Mouse (Mus musculus): Measurements from ENCODE around the gene Plekhh2. TPM values are rescaled to one million over a fixed set of nuclear protein-coding genes. Genes with fewer than 3 reads are reported as not detected.

Gene Plekhh2
- polyA plus RNA-seq, 1 experiment, result 4.9 TPM

- TF ChIP-seq POLR2A (IDR thresholded peaks at IDR 0.05; ENCODE audit: borderline replicate concordance, extremely low read depth, insufficient read depth, insufficient read length, poor library complexity, severe bottlenecking) (no peak), CTCF (IDR thresholded peaks at IDR 0.05; ENCODE audit: borderline replicate concordance, extremely low read depth, insufficient read depth, insufficient read length) (no peak)
- DNase-seq (ENCODE audit: low read depth), result no peak
These were observed 134.8 kb downstream of the Plekhh2 start for GRCm38 (mm10) chr17:84646477-84646876.

GRCm38 (mm10) chr17:84647630-84648029, 135.9 kb downstream of the Plekhh2 start:
- no peak for DNase-seq (ENCODE audit: low read depth)
- TF ChIP-seq POLR2A (IDR thresholded peaks at IDR 0.05; ENCODE audit: borderline replicate concordance, extremely low read depth, insufficient read depth, insufficient read length, poor library complexity, severe bottlenecking) (no peak), CTCF (IDR thresholded peaks at IDR 0.05; ENCODE audit: borderline replicate concordance, extremely low read depth, insufficient read depth, insufficient read length) (no peak)

- DNase-seq (ENCODE audit: low read depth), result no peak
- TF ChIP-seq POLR2A (IDR thresholded peaks at IDR 0.05; ENCODE audit: borderline replicate concordance, extremely low read depth, insufficient read depth, insufficient read length, poor library complexity, severe bottlenecking) (no peak), CTCF (IDR thresholded peaks at IDR 0.05; ENCODE audit: borderline replicate concordance, extremely low read depth, insufficient read depth, insufficient read length) (no peak)
These were observed 138.8 kb downstream of the Plekhh2 start for GRCm38 (mm10) chr17:84650302-84651017.

DNA sequence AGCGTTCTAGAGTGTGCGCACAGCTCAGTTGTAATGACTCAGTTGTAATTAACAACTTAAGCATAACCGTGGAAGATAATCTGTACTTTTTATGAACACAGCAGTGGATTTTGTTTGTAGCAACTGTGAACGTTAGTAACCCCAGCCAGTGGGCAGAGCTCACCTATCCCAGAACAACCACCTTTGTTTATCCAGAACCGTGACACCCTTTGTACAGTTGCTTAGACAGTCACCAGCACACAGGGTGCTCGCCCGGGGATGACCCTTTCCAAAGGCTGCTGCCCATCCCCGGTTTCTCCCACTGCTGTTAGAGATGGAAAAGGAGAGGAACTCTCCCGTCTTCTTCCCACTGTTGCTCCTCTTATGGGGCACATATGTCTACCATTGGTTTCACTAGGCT, 141.8 kb downstream of the Plekhh2 start:
- DNase-seq (ENCODE audit: low read depth), result no peak
- TF ChIP-seq POLR2A (IDR thresholded peaks at IDR 0.05; ENCODE audit: borderline replicate concordance, extremely low read depth, insufficient read depth, insufficient read length, poor library complexity, severe bottlenecking) (no peak), CTCF (IDR thresholded peaks at IDR 0.05; ENCODE audit: borderline replicate concordance, extremely low read depth, insufficient read depth, insufficient read length) (no peak)

GRCm38 (mm10) chr17:84656205-84656604, 144.5 kb downstream of the Plekhh2 start:
- DNase-seq (ENCODE audit: low read depth), result no peak
- TF ChIP-seq CTCF (IDR thresholded peaks at IDR 0.05; ENCODE audit: borderline replicate concordance, extremely low read depth, insufficient read depth, insufficient read length) (no peak), POLR2A (IDR thresholded peaks at IDR 0.05; ENCODE audit: borderline replicate concordance, extremely low read depth, insufficient read depth, insufficient read length, poor library complexity, severe bottlenecking) (no peak)

DNA sequence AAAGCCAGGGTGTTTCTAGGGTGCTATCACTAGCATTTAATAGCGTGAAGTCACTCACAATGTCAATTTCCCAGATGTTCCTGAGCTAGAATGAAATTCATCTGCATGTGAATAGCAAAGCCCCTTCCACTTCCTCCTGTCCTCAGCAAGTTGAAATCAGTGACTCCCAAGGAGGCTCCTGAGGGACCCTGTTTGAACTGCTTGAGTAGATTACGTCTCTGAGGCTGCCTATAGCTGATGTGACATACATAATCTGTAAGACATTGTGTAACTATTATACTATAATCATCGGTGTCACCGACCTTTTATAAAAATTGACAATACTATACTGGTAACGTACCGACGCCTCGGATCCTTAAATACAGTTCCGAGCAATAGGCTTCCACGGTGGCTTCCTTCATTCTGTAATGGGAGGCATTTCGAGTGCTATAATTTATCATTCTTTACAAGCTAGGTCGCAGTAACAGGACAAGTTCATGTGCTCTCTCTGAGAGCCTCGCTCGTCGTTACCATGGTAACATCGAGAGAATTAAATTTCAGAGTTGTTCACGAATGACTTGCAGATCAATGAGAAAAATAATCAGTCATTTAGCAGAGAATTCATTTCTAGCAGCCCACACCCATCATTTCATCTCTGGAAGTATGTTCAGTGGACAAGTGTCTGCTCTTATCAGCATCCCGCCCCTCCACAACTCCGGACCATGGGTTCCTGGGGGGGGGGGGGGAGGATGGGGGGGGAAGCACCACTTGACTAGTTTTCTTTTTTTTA, 145.1 kb downstream of the Plekhh2 start:
- TF ChIP-seq POLR2A (IDR thresholded peaks at IDR 0.05; ENCODE audit: borderline replicate concordance, extremely low read depth, insufficient read depth, insufficient read length, poor library complexity, severe bottlenecking) (no peak), CTCF (IDR thresholded peaks at IDR 0.05; ENCODE audit: borderline replicate concordance, extremely low read depth, insufficient read depth, insufficient read length) (no peak)
- DNase-seq (ENCODE audit: low read depth), result peak; percentile 73

GRCm38 (mm10) chr17:84657422-84657732, 145.7 kb downstream of the Plekhh2 start:
- no peak for DNase-seq (ENCODE audit: low read depth)
- no peak for TF ChIP-seq POLR2A (IDR thresholded peaks at IDR 0.05; ENCODE audit: borderline replicate concordance, extremely low read depth, insufficient read depth, insufficient read length, poor library complexity, severe bottlenecking)
- no peak for TF ChIP-seq CTCF (IDR thresholded peaks at IDR 0.05; ENCODE audit: borderline replicate concordance, extremely low read depth, insufficient read depth, insufficient read length)

DNA sequence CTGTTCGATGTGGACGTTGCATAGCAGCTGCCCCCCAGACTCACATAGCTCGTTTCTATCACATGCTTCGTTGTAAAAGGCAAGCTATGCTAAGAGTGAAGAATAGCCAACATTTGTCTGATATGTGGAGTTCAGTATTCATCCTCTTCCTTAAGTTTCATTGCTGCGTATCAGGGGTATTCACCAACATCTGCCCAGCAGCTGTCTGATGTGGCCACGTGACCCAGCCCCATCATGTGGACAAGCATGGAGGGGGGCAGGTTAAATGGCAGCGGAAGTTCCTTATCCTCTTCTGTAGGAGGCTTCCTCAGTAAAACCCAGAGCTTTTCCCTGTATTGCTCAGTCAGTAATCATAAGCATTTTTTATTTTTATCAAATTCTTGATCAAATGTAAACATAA, 146.1 kb downstream of the Plekhh2 start:
- DNase-seq (ENCODE audit: low read depth), result no peak
- TF ChIP-seq CTCF (IDR thresholded peaks at IDR 0.05; ENCODE audit: borderline replicate concordance, extremely low read depth, insufficient read depth, insufficient read length) (no peak), POLR2A (IDR thresholded peaks at IDR 0.05; ENCODE audit: borderline replicate concordance, extremely low read depth, insufficient read depth, insufficient read length, poor library complexity, severe bottlenecking) (no peak)

- DNase-seq (ENCODE audit: low read depth), result no peak
- TF ChIP-seq CTCF (IDR thresholded peaks at IDR 0.05; ENCODE audit: borderline replicate concordance, extremely low read depth, insufficient read depth, insufficient read length) (no peak), POLR2A (IDR thresholded peaks at IDR 0.05; ENCODE audit: borderline replicate concordance, extremely low read depth, insufficient read depth, insufficient read length, poor library complexity, severe bottlenecking) (no peak)
These were observed 146.5 kb downstream of the Plekhh2 start for GRCm38 (mm10) chr17:84658195-84658594.

- TF ChIP-seq CTCF (IDR thresholded peaks at IDR 0.05; ENCODE audit: borderline replicate concordance, extremely low read depth, insufficient read depth, insufficient read length), result no peak
- TF ChIP-seq POLR2A (IDR thresholded peaks at IDR 0.05; ENCODE audit: borderline replicate concordance, extremely low read depth, insufficient read depth, insufficient read length, poor library complexity, severe bottlenecking), result no peak
These were observed 147.3 kb downstream of the Plekhh2 start for GRCm38 (mm10) chr17:84658951-84659350.

GRCm38 (mm10) chr17:84665053-84665452, 153.4 kb downstream of the Plekhh2 start:
- no peak for TF ChIP-seq CTCF (IDR thresholded peaks at IDR 0.05; ENCODE audit: borderline replicate concordance, extremely low read depth, insufficient read depth, insufficient read length)
- no peak for TF ChIP-seq POLR2A (IDR thresholded peaks at IDR 0.05; ENCODE audit: borderline replicate concordance, extremely low read depth, insufficient read depth, insufficient read length, poor library complexity, severe bottlenecking)
- DNase-seq (ENCODE audit: low read depth), result no peak

More at GRCm38 (mm10) chr17:84658951-84659350, 147.3 kb downstream of the Plekhh2 start:
- no peak for DNase-seq (ENCODE audit: low read depth)

DNA sequence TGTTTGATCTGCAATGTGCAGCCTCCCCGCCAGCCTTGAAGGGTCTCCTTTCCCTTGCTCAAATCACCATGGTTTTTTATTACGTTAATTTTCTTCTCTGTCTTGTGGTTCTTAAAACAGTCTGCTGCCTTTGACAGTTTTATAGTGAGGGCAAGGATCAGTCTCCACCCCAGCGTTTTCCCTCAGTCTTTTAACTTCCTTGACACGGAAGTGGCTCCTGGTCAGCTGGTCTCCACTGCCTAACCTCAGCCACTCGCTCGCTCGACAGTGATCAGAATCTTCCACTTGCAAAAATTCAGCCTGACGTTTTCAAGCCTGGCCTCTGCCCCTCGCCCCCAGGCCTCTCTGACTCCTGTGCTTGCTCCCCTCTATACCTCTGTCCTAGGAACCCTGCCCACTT, 154.0 kb downstream of the Plekhh2 start:
- DNase-seq (ENCODE audit: low read depth), result no peak

More for the DNA sequence above, 154.0 kb downstream of the Plekhh2 start:
- TF ChIP-seq POLR2A (IDR thresholded peaks at IDR 0.05; ENCODE audit: borderline replicate concordance, extremely low read depth, insufficient read depth, insufficient read length, poor library complexity, severe bottlenecking) (no peak), CTCF (IDR thresholded peaks at IDR 0.05; ENCODE audit: borderline replicate concordance, extremely low read depth, insufficient read depth, insufficient read length) (no peak)
